Mouse (Mus musculus): ENCODE measurements at regions not wholly inside any gene's neighbourhood (a gene's known extent, or its start where the extent isn't known, plus 50 kb on each side); places are given as distances from the start of the nearest gene placed in this dataset.

- no peak for TF ChIP-seq EP300 (IDR thresholded peaks at IDR 0.05; ENCODE audit: low read depth)
- no peak for TF ChIP-seq CTCF (IDR thresholded peaks at IDR 0.05; ENCODE audit: low read depth)
Measured at GRCm38 (mm10) chr5:120332030-120332429, 99.5 kb upstream of the Lhx5 start.
